Mouse (Mus musculus) myocyte (in vitro differentiated cells): ENCODE results near the gene Traip. TPM values are rescaled to one million over a fixed set of nuclear protein-coding genes. Genes with fewer than 3 reads are reported as not detected.

Experiments used
- H3K27me3 ChIP-seq: one replicate; pipeline ENCODE4 v1.6.1; 2011; ENCODE audit not compliant: control insufficient read depth, insufficient read depth, insufficient read length
- H3K36me3 ChIP-seq: one replicate; pipeline ENCODE4 v1.6.1; 2011; ENCODE audit not compliant: control insufficient read depth, insufficient read depth
- H3K4me2 ChIP-seq: one replicate; pipeline ENCODE4 v1.6.1; 2011; ENCODE audit warnings: low read depth, control low read depth
- H3K4me3 ChIP-seq: one replicate; pipeline ENCODE4 v1.5.1; 2011; ENCODE audit warnings: mild to moderate bottlenecking, control low read depth, moderate library complexity
- H3K79me2 ChIP-seq: one replicate; pipeline ENCODE4 v1.6.1; 2011; ENCODE audit not compliant: control insufficient read depth, insufficient read depth
- H3ac ChIP-seq: one replicate; pipeline ENCODE4 v1.6.1; 2011; ENCODE audit not compliant: control insufficient read depth, insufficient read length
- CEBPB ChIP-seq: IDR thresholded peaks from 2 replicates; pipeline ENCODE4 v1.6.1; 2011; ENCODE audit warnings: mild to moderate bottlenecking, moderate library complexity; ENCODE audit not compliant: poor library complexity, insufficient read depth, severe bottlenecking
- E2F4 ChIP-seq: IDR thresholded peaks from one replicate; pipeline ENCODE4 v1.6.1; 2011; ENCODE audit warnings: mild to moderate bottlenecking, control low read depth, moderate library complexity; ENCODE audit not compliant: insufficient read depth
- MAX ChIP-seq: IDR thresholded peaks from one replicate; pipeline ENCODE4 v1.6.1; 2011; ENCODE audit warnings: low read depth, mild to moderate bottlenecking, control low read depth
- MYOD1 ChIP-seq, 3 experiments: IDR thresholded peaks; one replicate each; pipeline ENCODE4 v1.6.1; 2011; ENCODE audit warnings: control low read depth in 2 of 3, low read depth in 2 of 3, mild to moderate bottlenecking in 2 of 3, moderate library complexity in 1 of 3; ENCODE audit not compliant: insufficient read length in 2 of 3, control insufficient read depth in 1 of 3
- MYOG ChIP-seq, 3 experiments: IDR thresholded peaks; one replicate each; pipeline ENCODE4 v1.6.1; 2011; ENCODE audit warnings: control low read depth in 2 of 3, low read depth in 2 of 3, mild to moderate bottlenecking in 2 of 3; ENCODE audit not compliant: insufficient read length in 2 of 3, control insufficient read depth in 1 of 3, insufficient read depth in 1 of 3
- POLR2A ChIP-seq: IDR thresholded peaks from one replicate; pipeline ENCODE4 v1.6.1; 2011; ENCODE audit warnings: low read depth, mild to moderate bottlenecking, control low read depth, moderate library complexity; ENCODE audit not compliant: insufficient read length
- POLR2AphosphoS2 ChIP-seq: IDR thresholded peaks from one replicate; pipeline ENCODE4 v1.6.1; 2011; ENCODE audit warnings: low read depth, control low read depth; ENCODE audit not compliant: insufficient read length
- REST ChIP-seq: IDR thresholded peaks from one replicate; pipeline ENCODE4 v1.6.1; 2011; ENCODE audit warnings: mild to moderate bottlenecking, control low read depth, moderate library complexity; ENCODE audit not compliant: insufficient read depth, insufficient read length
- SRF ChIP-seq: IDR thresholded peaks from one replicate; pipeline ENCODE4 v1.6.1; 2011; ENCODE audit warnings: low read depth; ENCODE audit not compliant: control insufficient read depth, insufficient read length
- TCF12 ChIP-seq: IDR thresholded peaks from one replicate; pipeline ENCODE4 v1.6.1; 2011; ENCODE audit warnings: mild to moderate bottlenecking, control low read depth; ENCODE audit not compliant: poor library complexity, insufficient read depth, severe bottlenecking
- TCF3 ChIP-seq: IDR thresholded peaks from one replicate; pipeline ENCODE4 v1.6.1; 2011; ENCODE audit warnings: low read depth, control low read depth; ENCODE audit not compliant: insufficient read length
- USF1 ChIP-seq: IDR thresholded peaks from one replicate; pipeline ENCODE4 v1.6.1; 2011; ENCODE audit warnings: low read depth, mild to moderate bottlenecking, control low read depth, moderate library complexity
- polyA plus RNA-seq: library from polyadenylated mRNA; unstranded; fragments of >200 nt; fragmentation: generic; extraction: Trizol; gene quantifications from one replicate; pipeline ENCODE4 v1.2.1, GENCODE M21; 2012; ENCODE audit warnings: missing spikeins

Gene Traip
- polyA plus RNA-seq, 1 experiment: 4.7 TPM

GRCm38 (mm10) chr9:107975399-107976386, 25.8 kb downstream of the Traip start, which contains the start of gene Uba7:
Gene Uba7, plus strand, starts transcription at chr9:107975505.
- Histone ChIP-seq H3K27me3 (no peaks in the 10 kb centered on the region), H3K36me3 (no peaks in the 10 kb centered on the region), H3K79me2 (no peaks in the 10 kb centered on the region), H3K4me3 (no peak within 1 kb of the TSS), H3ac (no peak within 1 kb of the TSS), H3K4me2 (peak within 1 kb of the TSS; percentile 67)
- no peak for TF ChIP-seq MAX
- no peak for TF ChIP-seq POLR2AphosphoS2
- TF ChIP-seq POLR2A: no peak
- no peak for TF ChIP-seq MYOG (IDR thresholded peaks at IDR 0.05; ENCODE audit: control insufficient read depth in 1 of 3, insufficient read depth in 1 of 3, insufficient read length in 2 of 3, low read depth in 2 of 3)
- no peak for TF ChIP-seq TCF3
- TF ChIP-seq E2F4: no peak
- no peak for TF ChIP-seq USF1
- no peak for TF ChIP-seq CEBPB
- TF ChIP-seq REST: no peak
- no peak for TF ChIP-seq MYOD1 (IDR thresholded peaks at IDR 0.05; ENCODE audit: control insufficient read depth in 1 of 3, insufficient read length in 2 of 3, low read depth in 2 of 3)
- no peak for TF ChIP-seq TCF12
- no peak for TF ChIP-seq SRF

GRCm38 (mm10) chr9:107978815-107979214, 28.9 kb downstream of the Traip start:
- no peak for TF ChIP-seq CEBPB
- TF ChIP-seq E2F4: no peak
- no peak for TF ChIP-seq TCF3
- TF ChIP-seq REST: no peak
- no peaks in the 10 kb centered on the region for H3K79me2 ChIP-seq
- H3K27me3 ChIP-seq: no peaks in the 10 kb centered on the region
- H3ac ChIP-seq: no peak overlapping the region
- H3K36me3 ChIP-seq: no peaks in the 10 kb centered on the region
- H3K4me3 ChIP-seq: no peak overlapping the region
- no peak overlapping the region for H3K4me2 ChIP-seq

GRCm38 (mm10) chr9:107981684-107982605, 32.0 kb downstream of the Traip start:
- Histone ChIP-seq H3K4me3 (no peak overlapping the region), H3K36me3 (no peaks in the 10 kb centered on the region), H3K27me3 (no peaks in the 10 kb centered on the region), H3K79me2 (no peaks in the 10 kb centered on the region), H3K4me2 (no peak overlapping the region), H3ac (no peak overlapping the region)
- TF ChIP-seq SRF (no peak), E2F4 (no peak), MYOD1 (IDR thresholded peaks at IDR 0.05; ENCODE audit: control insufficient read depth in 1 of 3, insufficient read length in 2 of 3, low read depth in 2 of 3) (no peak), REST (no peak), MYOG (IDR thresholded peaks at IDR 0.05; ENCODE audit: control insufficient read depth in 1 of 3, insufficient read depth in 1 of 3, insufficient read length in 2 of 3, low read depth in 2 of 3) (no peak), TCF12 (no peak), MAX (no peak), CEBPB (no peak)

- TF ChIP-seq SRF (no peak), TCF12 (no peak), USF1 (no peak), CEBPB (no peak), E2F4 (no peak), MAX (no peak), TCF3 (no peak), POLR2AphosphoS2 (no peak), REST (no peak), POLR2A (no peak), MYOD1 (IDR thresholded peaks at IDR 0.05; ENCODE audit: control insufficient read depth in 1 of 3, insufficient read length in 2 of 3, low read depth in 2 of 3) (no peak)
- Histone ChIP-seq H3K36me3 (no peaks in the 10 kb centered on the region), H3ac (no peak within 1 kb of the TSS), H3K79me2 (no peaks in the 10 kb centered on the region), H3K4me3 (no peak within 1 kb of the TSS), H3K4me2 (no peak within 1 kb of the TSS), H3K27me3 (no peaks in the 10 kb centered on the region)
Observed at GRCm38 (mm10) chr9:107982681-107983346, 32.9 kb downstream of the Traip start, which contains the start of gene Gm20661. Gene Gm20661, plus strand, starts transcription at chr9:107983058.
